Mouse (Mus musculus) limb, embryonic 11.5 days (tissue): ENCODE data around the gene Olfr51. TPM values are rescaled to one million over a fixed set of nuclear protein-coding genes. Genes with fewer than 3 reads are reported as not detected.

Experiments
- ATAC-seq: fragments of 200-750 bp; cut with Nextera tagmentation; 2 replicates; pipeline ENCODE4 v1.8.0; 2017; ENCODE audit warnings: low read depth; ENCODE audit not compliant: insufficient number of reproducible peaks, low FRiP score, low TSS enrichment
- DNase-seq: peaks from one replicate; pipeline ENCODE4 v3.0.0-alpha.2; 2015; ENCODE audit warnings: low spot score
- H3K27ac ChIP-seq: fragments of 300-500 bp; sonication (generic); replicated peaks from 2 replicates; pipeline ENCODE4 v1.5.1; 2014; ENCODE audit warnings: low read depth, mild to moderate bottlenecking, low read length
- H3K27me3 ChIP-seq: fragments of 300-500 bp; sonication (generic); 2 replicates; pipeline ENCODE4 v1.6.1; 2014; ENCODE audit warnings: mild to moderate bottlenecking, low read length, mixed read lengths; ENCODE audit not compliant: control insufficient read depth, insufficient read depth
- H3K36me3 ChIP-seq: fragments of 300-500 bp; sonication (generic); 2 replicates; pipeline ENCODE4 v1.6.1; 2014; ENCODE audit warnings: mild to moderate bottlenecking, low read length, moderate library complexity, mixed read lengths; ENCODE audit not compliant: control insufficient read depth, insufficient read depth
- H3K4me1 ChIP-seq: fragments of 300-500 bp; sonication (generic); 2 replicates; pipeline ENCODE4 v1.6.1; 2014; ENCODE audit warnings: low read length, mixed read lengths; ENCODE audit not compliant: control insufficient read depth, insufficient read depth
- H3K4me2 ChIP-seq: fragments of 300-500 bp; sonication (generic); 2 replicates; pipeline ENCODE4 v1.6.1; 2014; ENCODE audit warnings: low read depth, mild to moderate bottlenecking, moderate library complexity; ENCODE audit not compliant: severe bottlenecking
- H3K4me3 ChIP-seq: fragments of 300-500 bp; sonication (generic); 2 replicates; pipeline ENCODE4 v1.5.1; 2014; ENCODE audit warnings: low read depth, low read length
- H3K9ac ChIP-seq: fragments of 300-500 bp; sonication (generic); 2 replicates; pipeline ENCODE4 v1.6.1; 2014; ENCODE audit warnings: mild to moderate bottlenecking, low read length
- H3K9me3 ChIP-seq: fragments of 300-500 bp; sonication (generic); 2 replicates; pipeline ENCODE4 v1.6.1; 2016; ENCODE audit warnings: low read length; ENCODE audit not compliant: control insufficient read depth
- WGBS: fragments of 180-500 bp; shearing (Covaris S2); extraction: QIAGEN DNeasy Blood & Tissue Kit; methylation state at CpG from one replicate; pipeline ENCODE4 v1.1.7; 2014; 5-methylcytosine and 5-hydroxymethylcytosine counted together
- polyA plus RNA-seq: library from polyadenylated mRNA; unstranded; fragments of >200 nt; fragmentation: Nextera tagmentation; extraction: Ambion mirVana; gene quantifications from 2 replicates; pipeline ENCODE4 v1.2.1, GENCODE M21; 2014

The Olfr51 gene
- polyA plus RNA-seq, 1 experiment from 2014 or later: not detected

DNA sequence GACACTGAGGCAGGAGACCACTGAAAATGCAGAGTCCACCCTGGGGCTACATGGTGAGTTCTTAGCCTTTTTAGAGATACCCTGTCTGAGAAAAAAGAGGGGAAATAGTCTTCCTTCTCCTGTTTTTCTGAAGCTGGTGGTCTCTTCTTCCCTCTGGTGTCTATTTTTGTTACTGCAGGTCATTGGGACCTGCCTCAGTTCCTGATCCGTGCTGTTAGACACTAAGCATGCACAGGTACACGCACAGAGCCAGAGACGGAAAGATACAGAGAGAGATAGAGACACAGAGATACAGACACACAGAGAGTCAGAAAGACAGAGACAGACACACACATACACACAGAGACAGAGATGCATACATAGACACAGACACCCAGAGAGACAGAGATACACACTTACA is 49.8 kb downstream of the Olfr51 start:
- Histone ChIP-seq H3K9ac (no peak overlapping the region), H3K4me3 (no peak overlapping the region), H3K36me3 (no peaks in the 10 kb centered on the region), H3K27ac (no peak overlapping the region), H3K27me3 (no peaks in the 10 kb centered on the region), H3K4me1 (no peaks in the 10 kb centered on the region), H3K4me2 (no peak overlapping the region), H3K9me3 (no peaks in the 10 kb centered on the region)
- ATAC-seq: no peak
- DNase-seq: no peak
- WGBS: 54% methylated on average over 3 of the region's 3 CpGs

DNA sequence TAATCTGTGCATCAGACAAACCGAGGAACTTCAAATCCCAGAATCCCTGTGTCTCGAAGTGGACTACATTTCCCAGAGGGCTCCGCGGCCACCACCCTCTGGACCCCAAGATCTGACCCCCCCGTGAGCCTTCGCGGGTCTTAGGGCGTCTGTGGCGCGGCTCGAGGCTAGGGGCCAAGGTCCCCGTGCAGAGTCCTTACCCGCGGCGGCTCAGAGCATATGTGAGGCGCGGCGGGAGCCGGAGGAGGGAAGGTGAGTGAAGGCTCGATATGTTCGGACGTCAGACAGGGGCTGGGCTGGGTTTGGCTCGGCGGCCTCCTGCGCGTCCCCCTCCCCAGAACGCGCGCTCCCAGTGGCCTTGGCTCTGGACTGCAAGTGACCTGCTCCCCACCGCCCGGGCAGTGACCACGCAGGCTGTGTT is 55.8 kb downstream of the Olfr51 start, which contains the start of gene Zfp354a:
Gene Zfp354a (plus strand): TSS at position 107 of the 421 bp plus-strand sequence.
- under 1% methylated on average over 24 of the region's 32 CpGs for WGBS
- Histone ChIP-seq H3K9me3 (no peaks in the 10 kb centered on the region), H3K9ac (peak within 1 kb of the TSS; percentile 75), H3K27me3 (no peaks in the 10 kb centered on the region), H3K4me1 (0 out of 2 replicates have a peak, but pooled peaks cover 2% of the 10 kb centered on the region), H3K4me3 (peak within 1 kb of the TSS; percentile 59), H3K4me2 (peak within 1 kb of the TSS; percentile 54), H3K36me3 (no peaks in the 10 kb centered on the region), H3K27ac (no peak within 1 kb of the TSS)
- DNase-seq (peak; percentile 89), ATAC-seq (peak; percentile 87)

Other genes starting within 250 kb of the Olfr51 start
- gene Zfp354c, start 175.9 kb upstream of the Olfr51 start, polyA plus RNA-seq: 44.3 and 50.6 TPM in 2 replicates
- gene Zfp879, start 162.0 kb upstream of the Olfr51 start, polyA plus RNA-seq: 1.2 and 1.5 TPM in 2 replicates
- 0.11 and 0.16 TPM in 2 replicates for gene Grm6, start 152.9 kb upstream of the Olfr51 start, polyA plus RNA-seq
- gene Zfp454, start 115.9 kb upstream of the Olfr51 start, polyA plus RNA-seq: 15.5 and 17.8 TPM in 2 replicates
- 16.6 and 21.3 TPM in 2 replicates for gene Zfp2, start 87.4 kb upstream of the Olfr51 start, polyA plus RNA-seq
- gene Zfp354b, start 72.0 kb upstream of the Olfr51 start, polyA plus RNA-seq: 1.2 and 1.3 TPM in 2 replicates
- gene 4933414I15Rik, start 59.8 kb upstream of the Olfr51 start, polyA plus RNA-seq: not detected in 2 replicates
- not detected in 2 replicates for gene Prop1, start 49.8 kb upstream of the Olfr51 start, polyA plus RNA-seq
- not detected in 2 replicates for gene Olfr1378, start 37.1 kb upstream of the Olfr51 start, polyA plus RNA-seq
- gene Olfr1377, start 21.6 kb upstream of the Olfr51 start, polyA plus RNA-seq: not detected in 2 replicates
- gene Olfr54, start 10.6 kb downstream of the Olfr51 start, polyA plus RNA-seq: not detected in 2 replicates
- gene Olfr1375, start 44.5 kb downstream of the Olfr51 start, polyA plus RNA-seq: not detected in 2 replicates
- gene Zfp354a, start 55.7 kb downstream of the Olfr51 start, polyA plus RNA-seq: 9.4 and 9.6 TPM in 2 replicates
- not detected in 2 replicates for gene Gm12569, start 216.9 kb downstream of the Olfr51 start, polyA plus RNA-seq